In the genomic region with DNA sequence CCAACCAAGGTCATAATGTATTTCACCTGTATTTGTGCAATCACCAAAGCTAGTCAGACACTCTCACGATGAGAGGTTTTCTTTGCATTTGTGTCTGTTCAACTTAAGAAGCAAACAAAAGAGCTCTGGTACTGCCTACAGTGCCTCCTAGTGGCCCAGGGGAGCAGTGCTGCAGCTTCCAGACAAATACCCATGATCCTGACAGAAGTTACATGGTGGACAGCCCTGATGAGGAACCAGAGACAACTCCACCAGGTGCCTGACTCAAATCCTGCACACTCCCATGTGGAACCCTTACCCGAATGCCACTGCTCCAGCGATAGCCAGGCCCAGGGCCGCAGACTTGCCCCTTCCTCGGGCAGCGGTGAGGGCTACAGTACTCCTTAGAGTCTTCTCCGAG, we compare ENCODE assay signal across 9 mouse cellular contexts. TPM values are rescaled to one million over a fixed set of nuclear protein-coding genes. Genes with fewer than 3 reads are reported as not detected.
DNase-seq lines count a peak whose midpoint lies in the region; ATAC-seq and TF ChIP-seq lines count a peak whose summit lies in the region.
"Had no signal": no experiment of that assay in that cellular context is flagged by ENCODE, and none has a peak within 500 bp of the region (broad histone marks: within the 10 kb centered on the region; RNA-seq: fewer than 3 reads in every experiment).

No protein-coding gene starts in this region.

- ATAC-seq in forebrain, embryonic 14.5 days, result peak; percentile 55
- no peak for ATAC-seq in forebrain, embryonic 13.5 days
- ATAC-seq in erythroid progenitor cell, adult 5-6 weeks (replicated peaks; ENCODE audit: low FRiP score, poor library complexity, severe bottlenecking), result peak; percentile 70
- ATAC-seq in kidney, postnatal 0 days (replicated peaks; ENCODE audit: low FRiP score, low read depth), result no peak

- H3K9me3 ChIP-seq in forebrain, embryonic 14.5 days (replicated peaks; ENCODE audit: control insufficient read depth, low read length), result no peaks in the 10 kb centered on the region
- H3K9me3 ChIP-seq in forebrain, embryonic 13.5 days (replicated peaks), result no peaks in the 10 kb centered on the region
- H3K9me3 ChIP-seq in kidney, postnatal 0 days (replicated peaks; ENCODE audit: low read length), result no peaks in the 10 kb centered on the region
- H3K9me3 ChIP-seq: limb, embryonic 13.5 days had no signal

- no peak overlapping the region for H3K27ac ChIP-seq in forebrain, embryonic 14.5 days (ENCODE audit: low read depth, low read length)
- H3K27ac ChIP-seq in forebrain, embryonic 13.5 days, result no peak overlapping the region
- H3K27ac ChIP-seq in kidney, postnatal 0 days, result no peak overlapping the region
- H3K27ac ChIP-seq: limb, embryonic 13.5 days had no signal

- WGBS in forebrain, embryonic 14.5 days, result 79% methylated on average over 7 of the region's 7 CpGs
- 78% methylated on average over 7 of the region's 7 CpGs for WGBS in forebrain, embryonic 13.5 days
- WGBS in kidney, postnatal 0 days, result 77% methylated on average over 7 of the region's 7 CpGs
- WGBS in lung, adult 2 months, result 81% methylated on average over 7 of the region's 7 CpGs

- peaks cover 64% of the 10 kb centered on the region for H3K36me3 ChIP-seq in forebrain, embryonic 14.5 days (ENCODE audit: control insufficient read depth, insufficient read depth, low read length)
- peaks cover 72% of the 10 kb centered on the region for H3K36me3 ChIP-seq in forebrain, embryonic 13.5 days (ENCODE audit: poor library complexity, severe bottlenecking)
- H3K36me3 ChIP-seq in kidney, postnatal 0 days (ENCODE audit: insufficient read depth, low read length), result peaks cover 14% of the 10 kb centered on the region; the same call in 1 of the 2 replicates

- TF ChIP-seq POLR2A in lung, adult 2 months (IDR thresholded peaks at IDR 0.05; ENCODE audit: borderline replicate concordance, extremely low read depth, low read depth, low read length), result no peak

- no peak overlapping the region for H3K4me2 ChIP-seq in forebrain, embryonic 14.5 days (ENCODE audit: low read length)
- no peak overlapping the region for H3K4me2 ChIP-seq in forebrain, embryonic 13.5 days
- H3K4me2 ChIP-seq in kidney, postnatal 0 days (ENCODE audit: low read length), result no peak overlapping the region
- H3K4me2 ChIP-seq: limb, embryonic 13.5 days had no signal

- H3K9ac ChIP-seq in forebrain, embryonic 14.5 days (ENCODE audit: low read length), result no peak overlapping the region
- H3K9ac ChIP-seq in forebrain, embryonic 13.5 days, result no peak overlapping the region
- H3K9ac ChIP-seq in kidney, postnatal 0 days (ENCODE audit: low read depth, low read length), result no peak overlapping the region
- H3K9ac ChIP-seq: limb, embryonic 13.5 days had no signal

- no peak overlapping the region for H3K4me3 ChIP-seq in forebrain, embryonic 14.5 days (ENCODE audit: low read depth, low read length)
- H3K4me3 ChIP-seq in forebrain, embryonic 13.5 days, result no peak overlapping the region
- H3K4me3 ChIP-seq in kidney, postnatal 0 days (replicated peaks; ENCODE audit: low read depth, low read length), result no peak overlapping the region
- H3K4me3 ChIP-seq in lung, adult 2 months (replicated peaks; ENCODE audit: extremely low read depth, low read depth, low read length), result no peak overlapping the region
- H3K4me3 ChIP-seq: limb, embryonic 13.5 days had no signal

- H3K4me1 ChIP-seq in forebrain, embryonic 14.5 days (ENCODE audit: control insufficient read depth, insufficient read depth, low read length), result no peaks in the 10 kb centered on the region
- H3K4me1 ChIP-seq in forebrain, embryonic 13.5 days, result no peaks in the 10 kb centered on the region
- H3K4me1 ChIP-seq in kidney, postnatal 0 days (replicated peaks; ENCODE audit: insufficient read depth, low read length), result no peaks in the 10 kb centered on the region
- H3K4me1 ChIP-seq in lung, adult 2 months (ENCODE audit: control insufficient read depth, insufficient read depth, low read length), result no peaks in the 10 kb centered on the region
- H3K4me1 ChIP-seq: limb, embryonic 13.5 days had no signal

- peak; percentile 83 for TF ChIP-seq CTCF in kidney, postnatal 0 days (IDR thresholded peaks at IDR 0.05; ENCODE audit: low read depth)
- TF ChIP-seq CTCF in lung, adult 2 months (IDR thresholded peaks at IDR 0.05; ENCODE audit: insufficient read depth, low read length), result peak; percentile 90

- H3K27me3 ChIP-seq in forebrain, embryonic 14.5 days (replicated peaks; ENCODE audit: control insufficient read depth, insufficient read depth, low read length), result no peaks in the 10 kb centered on the region
- H3K27me3 ChIP-seq in forebrain, embryonic 13.5 days, result no peaks in the 10 kb centered on the region
- no peaks in the 10 kb centered on the region for H3K27me3 ChIP-seq in kidney, postnatal 0 days (ENCODE audit: insufficient read depth, low read length)
- H3K27me3 ChIP-seq: limb, embryonic 13.5 days had no signal

- DNase-seq in forebrain, embryonic 14.5 days (ENCODE audit: low spot score), result peak; percentile 75
- peak; percentile 57 to 71 for DNase-seq in CD8-positive naive resting alpha-beta T cell, adult 2 months (ENCODE audit: low read depth in 2 of 2, low spot score in 2 of 2)
- DNase-seq in brain, embryonic 18.5 days (ENCODE audit: low read depth, low spot score), result peak; percentile 8
- DNase-seq in kidney, postnatal 0 days (ENCODE audit: low spot score), result peak; percentile 60
- DNase-seq in lung, adult 2 months, result peak; percentile 54
- peak; percentile 63 for DNase-seq in right cerebral cortex, postnatal 14 days

RNA-seq across cellular contexts. Expression of a gene that starts 17.1 kb away (rescaled TPM):
- polyA plus RNA-seq in forebrain, embryonic 14.5 days (2014; fragmentation: Nextera tagmentation; extraction: Ambion mirVana), result 14.0 and 17.9 TPM in 2 replicates
- 23.8 and 25.8 TPM in 2 replicates for polyA plus RNA-seq in forebrain, embryonic 13.5 days (2015; fragmentation: Nextera tagmentation; extraction: Ambion mirVana)
- 5.0 and 20.1 TPM in 2 replicates for total RNA-seq in erythroid progenitor cell, adult 5-6 weeks (2015; ENCODE audit: low replicate concordance)
- total RNA-seq in erythroid progenitor cell, adult 5-6 weeks (2017; ENCODE audit: low replicate concordance), result 7.1 and 21.6 TPM in 2 replicates
- 13.2 and 14.4 TPM in 2 replicates for polyA plus RNA-seq in kidney, postnatal 0 days (2015; fragmentation: Nextera tagmentation; extraction: Ambion mirVana)
- polyA plus RNA-seq in lung, adult 2 months (2012; rRNA removed), result 24.3 and 30.7 TPM in 2 replicates

RNA-seq across cellular contexts. Expression of a gene that starts 53.5 kb away (rescaled TPM):
- 434 and 479 TPM in 2 replicates for polyA plus RNA-seq in forebrain, embryonic 14.5 days (2014; fragmentation: Nextera tagmentation; extraction: Ambion mirVana)
- 439 and 458 TPM in 2 replicates for polyA plus RNA-seq in forebrain, embryonic 13.5 days (2015; fragmentation: Nextera tagmentation; extraction: Ambion mirVana)
- 142 and 231 TPM in 2 replicates for total RNA-seq in erythroid progenitor cell, adult 5-6 weeks (2015; ENCODE audit: low replicate concordance)
- 206 and 279 TPM in 2 replicates for total RNA-seq in erythroid progenitor cell, adult 5-6 weeks (2017; ENCODE audit: low replicate concordance)
- polyA plus RNA-seq in kidney, postnatal 0 days (2015; fragmentation: Nextera tagmentation; extraction: Ambion mirVana), result 206 and 215 TPM in 2 replicates
- 81.6 and 92.2 TPM in 2 replicates for polyA plus RNA-seq in lung, adult 2 months (2012; rRNA removed)

Comparison
In these comparisons a context has a peak if more than half of its experiments do, and no peak if none do; other contexts are left out.
1. ATAC-seq: peak in forebrain, embryonic 14.5 days (single experiment) and erythroid progenitor cell, adult 5-6 weeks (single experiment); none in forebrain, embryonic 13.5 days (single experiment) and kidney, postnatal 0 days (single experiment).
2. DNase-seq: peak in every context shown above with its lines; median percentile 75 in forebrain, embryonic 14.5 days; 64 in CD8-positive naive resting alpha-beta T cell, adult 2 months; 63 in right cerebral cortex, postnatal 14 days; 60 in kidney, postnatal 0 days; 54 in lung, adult 2 months; 8 in brain, embryonic 18.5 days.